Mouse (Mus musculus) heart, embryonic 10.5 days (tissue): Measurements from ENCODE around the gene 1700088E04Rik. TPM values are rescaled to one million over a fixed set of nuclear protein-coding genes. Genes with fewer than 3 reads are reported as not detected.

ENCODE experiments used
- DNase-seq: peaks from one replicate; pipeline ENCODE4 v3.0.0-alpha.2; 2017; ENCODE audit warnings: low spot score
- H3K27ac ChIP-seq: fragments of 300-500 bp; sonication (generic); 2 replicates; pipeline ENCODE4 v1.5.1; 2016; ENCODE audit warnings: mild to moderate bottlenecking
- H3K27me3 ChIP-seq: fragments of 300-500 bp; sonication (generic); 2 replicates; pipeline ENCODE4 v1.6.1; 2016; ENCODE audit warnings: mild to moderate bottlenecking; ENCODE audit not compliant: poor library complexity, insufficient read depth, severe bottlenecking
- H3K36me3 ChIP-seq: fragments of 300-500 bp; sonication (generic); 2 replicates; pipeline ENCODE4 v1.6.1; 2016; ENCODE audit warnings: mild to moderate bottlenecking, moderate library complexity
- H3K4me1 ChIP-seq: fragments of 300-500 bp; sonication (generic); 2 replicates; pipeline ENCODE4 v1.6.1; 2016; ENCODE audit warnings: mild to moderate bottlenecking
- H3K4me3 ChIP-seq: fragments of 300-500 bp; sonication (generic); 2 replicates; pipeline ENCODE4 v1.5.1; 2016; ENCODE audit warnings: mild to moderate bottlenecking, moderate library complexity
- H3K9me3 ChIP-seq: fragments of 300-500 bp; sonication (generic); 2 replicates; pipeline ENCODE4 v1.6.1; 2016; ENCODE audit warnings: mild to moderate bottlenecking, moderate library complexity
- WGBS: fragments of 180-500 bp; shearing (Covaris S2); methylation state at CpG from one replicate; pipeline ENCODE4 v1.1.7; 2016; 5-methylcytosine and 5-hydroxymethylcytosine counted together
- polyA plus RNA-seq: library from polyadenylated mRNA; unstranded; fragments of >200 nt; fragmentation: Nextera tagmentation; extraction: Ambion mirVana; gene quantifications from 2 replicates; pipeline ENCODE4 v1.2.1, GENCODE M21; 2016

1700088E04Rik gene
- polyA plus RNA-seq, 1 experiment from 2014 or later, result 8.1 TPM

DNA sequence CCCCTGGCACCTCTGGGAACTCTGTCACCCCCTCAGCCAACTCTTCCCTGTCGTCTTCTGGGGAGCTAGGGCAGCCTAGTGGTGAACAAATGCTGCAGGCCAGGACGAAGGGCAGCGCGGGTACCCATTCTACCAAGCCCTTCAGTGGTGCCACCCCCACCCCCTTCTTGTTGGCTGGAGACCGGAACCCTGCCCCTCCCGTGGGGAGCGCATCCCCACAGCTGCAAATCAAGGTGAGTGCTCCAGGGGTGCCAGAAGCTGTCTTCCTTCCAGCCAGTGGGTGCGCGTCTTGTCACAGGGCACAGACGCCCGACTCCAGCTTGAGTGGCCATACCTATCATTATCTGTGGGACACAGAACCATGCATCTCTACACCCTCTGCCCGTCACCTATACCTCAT, 14.0 kb downstream of the 1700088E04Rik start:
- no peak overlapping the region for H3K4me3 ChIP-seq
- no peaks in the 10 kb centered on the region for H3K9me3 ChIP-seq
- 0 out of 2 replicates have a peak, but pooled peaks cover 3% of the 10 kb centered on the region for H3K4me1 ChIP-seq
- H3K27me3 ChIP-seq, result no peaks in the 10 kb centered on the region
- H3K36me3 ChIP-seq, result peaks cover 97% of the 10 kb centered on the region
- WGBS, result 88% methylated on average over 12 of the region's 12 CpGs
- DNase-seq, result no peak
- H3K27ac ChIP-seq, result no peak overlapping the region

- Histone ChIP-seq H3K27ac (no peak overlapping the region), H3K36me3 (peaks cover 96% of the 10 kb centered on the region), H3K4me1 (0 out of 2 replicates have a peak, but pooled peaks cover 3% of the 10 kb centered on the region), H3K4me3 (no peak overlapping the region), H3K9me3 (no peaks in the 10 kb centered on the region), H3K27me3 (no peaks in the 10 kb centered on the region)
- DNase-seq, result no peak
- WGBS, result 79% methylated on average over 13 of the region's 13 CpGs
These were observed 14.7 kb downstream of the 1700088E04Rik start for GRCm38 (mm10) chr15:79126217-79126932.

DNA sequence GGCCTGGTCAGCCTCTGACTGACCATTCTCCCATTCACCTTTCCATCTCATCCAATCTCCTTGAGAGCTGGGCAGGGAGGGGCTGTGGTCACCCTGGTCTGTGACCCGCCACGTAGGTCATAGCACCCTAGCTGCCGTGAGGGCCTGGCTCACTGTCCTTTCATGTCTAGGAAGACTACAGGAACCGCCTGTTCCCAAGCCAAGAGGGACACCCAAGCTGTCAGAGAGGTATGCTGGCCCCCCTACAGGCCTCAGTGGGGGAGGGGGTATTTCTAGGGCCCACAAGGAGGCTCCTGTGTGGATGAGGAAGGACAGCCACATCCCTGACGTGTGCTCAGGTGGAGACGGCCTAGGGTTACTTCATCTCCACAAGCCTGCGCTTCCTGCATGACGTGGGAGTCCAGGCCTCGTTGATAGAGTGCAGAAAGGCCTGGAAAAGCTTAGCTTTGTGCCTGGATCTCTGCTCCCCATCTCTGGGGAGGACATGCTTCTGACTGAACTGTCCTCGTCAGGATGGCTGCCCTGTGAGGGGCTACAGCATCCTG, 16.6 kb downstream of the 1700088E04Rik start:
- Histone ChIP-seq H3K27ac (peak overlapping the region; percentile 9; the same call in 1 of the 2 replicates), H3K36me3 (peaks cover 96% of the 10 kb centered on the region), H3K9me3 (no peaks in the 10 kb centered on the region), H3K27me3 (no peaks in the 10 kb centered on the region), H3K4me1 (peaks cover 8% of the 10 kb centered on the region; the same call in 1 of the 2 replicates), H3K4me3 (no peak overlapping the region)
- no peak for DNase-seq
- WGBS, result 77% methylated on average over 10 of the region's 10 CpGs

DNA sequence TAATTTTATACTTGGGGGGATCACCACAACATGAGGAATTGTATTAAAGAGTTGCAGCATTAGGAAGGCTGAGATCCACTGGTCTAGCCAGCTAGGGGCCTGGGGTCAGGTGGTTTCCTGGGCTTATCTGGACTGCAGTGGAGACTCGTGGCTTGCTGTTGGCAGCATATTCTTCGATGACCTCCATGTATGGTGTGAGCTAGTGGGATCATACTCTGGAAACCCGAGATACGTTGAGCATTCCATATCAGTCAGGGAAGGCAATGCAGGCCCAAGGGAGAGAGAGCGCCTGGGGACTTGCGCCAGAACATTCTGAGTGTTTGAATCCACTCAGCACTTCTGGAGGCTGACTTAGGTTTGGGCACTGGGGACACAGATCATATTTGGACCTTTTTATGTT, 17.3 kb downstream of the 1700088E04Rik start:
- H3K9me3 ChIP-seq, result no peaks in the 10 kb centered on the region
- H3K27ac ChIP-seq, result peak overlapping the region; percentile 9; the same call in 1 of the 2 replicates
- peaks cover 11% of the 10 kb centered on the region; the same call in 1 of the 2 replicates for H3K4me1 ChIP-seq
- WGBS, result 64% methylated on average over 6 of the region's 6 CpGs
- DNase-seq, result no peak
- H3K4me3 ChIP-seq, result no peak overlapping the region
- H3K36me3 ChIP-seq, result peaks cover 99% of the 10 kb centered on the region
- H3K27me3 ChIP-seq, result no peaks in the 10 kb centered on the region

DNA sequence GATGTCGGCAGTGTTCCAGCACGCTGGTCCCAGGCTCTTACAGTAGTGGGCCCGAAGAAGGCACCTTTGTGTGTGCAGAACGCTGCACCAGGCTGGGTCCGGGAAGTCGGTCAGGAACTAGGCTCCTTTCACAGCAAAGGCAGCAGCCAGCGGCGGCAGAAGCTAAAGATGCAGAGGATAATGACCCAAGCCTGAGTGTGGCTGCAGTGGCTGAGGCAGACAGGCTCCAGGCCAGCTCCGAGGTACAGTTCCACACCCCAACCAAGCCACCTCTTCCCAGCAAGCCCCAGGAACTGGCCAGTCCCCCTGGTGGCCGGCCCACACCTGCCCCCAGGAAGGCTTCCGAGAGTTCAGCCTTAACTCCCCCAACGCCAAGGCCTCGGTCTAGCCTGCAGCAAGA, 18.5 kb downstream of the 1700088E04Rik start:
- Histone ChIP-seq H3K9me3 (no peaks in the 10 kb centered on the region), H3K27me3 (no peaks in the 10 kb centered on the region), H3K4me1 (peaks cover 11% of the 10 kb centered on the region; the same call in 1 of the 2 replicates), H3K27ac (no peak overlapping the region), H3K4me3 (no peak overlapping the region), H3K36me3 (peaks cover 99% of the 10 kb centered on the region)
- WGBS, result 77% methylated on average over 13 of the region's 13 CpGs
- DNase-seq, result no peak

- H3K27me3 ChIP-seq, result no peaks in the 10 kb centered on the region
- no peaks in the 10 kb centered on the region for H3K9me3 ChIP-seq
- no peak overlapping the region for H3K27ac ChIP-seq
- no peak overlapping the region for H3K4me3 ChIP-seq
- 80% methylated on average over 4 of the region's 4 CpGs for WGBS
- H3K4me1 ChIP-seq, result peaks cover 11% of the 10 kb centered on the region; the same call in 1 of the 2 replicates
- no peak for DNase-seq
- peaks cover 99% of the 10 kb centered on the region for H3K36me3 ChIP-seq
These were observed 18.9 kb downstream of the 1700088E04Rik start for GRCm38 (mm10) chr15:79122119-79122518.

GRCm38 (mm10) chr15:79119491-79119890, 21.6 kb downstream of the 1700088E04Rik start:
- Histone ChIP-seq H3K9me3 (no peaks in the 10 kb centered on the region), H3K4me1 (peaks cover 18% of the 10 kb centered on the region; the same call in 1 of the 2 replicates), H3K4me3 (no peak overlapping the region), H3K36me3 (peaks cover 99% of the 10 kb centered on the region), H3K27ac (no peak overlapping the region), H3K27me3 (no peaks in the 10 kb centered on the region)
- DNase-seq, result no peak
- 72% methylated on average over 9 of the region's 9 CpGs for WGBS

- WGBS, result 42% methylated on average over 5 of the region's 5 CpGs
- no peak for DNase-seq
- Histone ChIP-seq H3K27me3 (no peaks in the 10 kb centered on the region), H3K9me3 (no peaks in the 10 kb centered on the region), H3K4me1 (peaks cover 31% of the 10 kb centered on the region), H3K4me3 (no peak overlapping the region), H3K36me3 (peaks cover 80% of the 10 kb centered on the region), H3K27ac (no peak overlapping the region)
These were observed 25.8 kb downstream of the 1700088E04Rik start for GRCm38 (mm10) chr15:79115276-79115675.

DNA sequence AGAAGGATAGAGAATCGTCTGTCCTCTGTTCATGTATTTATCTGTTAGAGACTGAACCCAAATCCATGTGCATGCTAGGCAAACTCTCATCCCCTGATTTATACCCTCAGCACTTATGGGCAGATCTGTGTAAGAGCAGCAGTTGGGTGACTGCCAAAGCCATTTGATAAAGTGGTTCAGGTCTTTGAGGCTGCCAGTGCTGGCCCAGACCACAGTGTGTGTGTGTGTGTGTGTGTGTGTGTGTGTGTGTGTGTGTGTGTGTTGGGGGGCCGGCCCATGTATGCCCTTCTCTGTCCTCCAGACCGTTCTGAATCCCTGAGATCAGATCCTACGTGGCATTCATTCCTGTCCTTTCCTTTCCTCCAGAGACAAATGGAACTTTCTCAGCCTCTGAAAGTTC, 29.3 kb downstream of the 1700088E04Rik start:
- peak; percentile 73 for DNase-seq
- H3K4me1 ChIP-seq, result peaks cover 49% of the 10 kb centered on the region
- peak overlapping the region; percentile 65; the same call in 1 of the 2 replicates for H3K27ac ChIP-seq
- no peak overlapping the region; the same call in 1 of the 2 replicates for H3K4me3 ChIP-seq
- H3K9me3 ChIP-seq, result no peaks in the 10 kb centered on the region
- peaks cover 45% of the 10 kb centered on the region for H3K36me3 ChIP-seq
- WGBS, result 40% methylated on average over 4 of the region's 4 CpGs
- no peaks in the 10 kb centered on the region for H3K27me3 ChIP-seq

GRCm38 (mm10) chr15:79110528-79110927, 30.5 kb downstream of the 1700088E04Rik start:
- Histone ChIP-seq H3K27me3 (no peaks in the 10 kb centered on the region), H3K9me3 (no peaks in the 10 kb centered on the region), H3K36me3 (peaks cover 32% of the 10 kb centered on the region), H3K27ac (0 out of 2 replicates have a peak overlapping the region, but pooled peaks have one; percentile 8), H3K4me1 (peaks cover 49% of the 10 kb centered on the region), H3K4me3 (peak overlapping the region; percentile 84)
- no peak for DNase-seq
- 68% methylated on average over 2 of the region's 2 CpGs for WGBS

GRCm38 (mm10) chr15:79110031-79110430, 31.0 kb downstream of the 1700088E04Rik start:
- H3K27ac ChIP-seq, result peak overlapping the region; percentile 98
- no peaks in the 10 kb centered on the region for H3K27me3 ChIP-seq
- no peaks in the 10 kb centered on the region for H3K9me3 ChIP-seq
- peak overlapping the region; percentile 84 for H3K4me3 ChIP-seq
- WGBS, result 14% methylated on average over 9 of the region's 9 CpGs
- peaks cover 27% of the 10 kb centered on the region for H3K36me3 ChIP-seq
- DNase-seq, result no peak
- peaks cover 47% of the 10 kb centered on the region for H3K4me1 ChIP-seq

GRCm38 (mm10) chr15:79109321-79109934, 31.6 kb downstream of the 1700088E04Rik start:
- Histone ChIP-seq H3K36me3 (peaks cover 21% of the 10 kb centered on the region), H3K4me1 (peaks cover 41% of the 10 kb centered on the region), H3K9me3 (no peaks in the 10 kb centered on the region), H3K27me3 (no peaks in the 10 kb centered on the region), H3K27ac (peak overlapping the region; percentile 98), H3K4me3 (peak overlapping the region; percentile 84)
- WGBS, result under 1% methylated on average over 46 of the region's 46 CpGs
- peak; percentile 78 for DNase-seq
